Mouse (Mus musculus) layer of hippocampus, postnatal 36 days (tissue): ENCODE measurements around the gene Trim26. TPM values are rescaled to one million over a fixed set of nuclear protein-coding genes. Genes with fewer than 3 reads are reported as not detected.

ENCODE experiments used
- DNase-seq, 2 experiments: peaks; one replicate each; pipeline ENCODE4 v3.0.0; 2022
- total RNA-seq, 2 experiments: library from RNA; stranded (reverse); gene quantifications; 2 replicates each; pipeline ENCODE4 v1.2.3; 2021

Gene Trim26
- total RNA-seq, 2 experiments from 2014 or later, result 15.9 to 20.3 TPM

- no peak for DNase-seq
Measured at GRCm38 (mm10) chr17:36900691-36901090, 63.8 kb downstream of the Trim26 start.

GRCm38 (mm10) chr17:36903651-36904050 lies 66.7 kb downstream of the Trim26 start:
- DNase-seq, result no peak

GRCm38 (mm10) chr17:36908235-36908634 lies 71.3 kb downstream of the Trim26 start:
- DNase-seq, result no peak

Other genes starting within 250 kb of the Trim26 start
- not detected for gene H2-M9, start 194.5 kb upstream of the Trim26 start, total RNA-seq
- not detected for gene H2-M1, start 164.9 kb upstream of the Trim26 start, total RNA-seq
- gene H2-M10.5, start 64.2 kb upstream of the Trim26 start, total RNA-seq, result not detected
- not detected for gene H2-M10.6, start 25.0 kb upstream of the Trim26 start, total RNA-seq
- gene Trim15, start 30.1 kb downstream of the Trim26 start, total RNA-seq, result not detected
- not detected for gene Trim10, start 32.4 kb downstream of the Trim26 start, total RNA-seq
- not detected for gene Trim40, start 53.0 kb downstream of the Trim26 start, total RNA-seq
- gene Trim31, start 61.0 kb downstream of the Trim26 start, total RNA-seq, result not detected
- 1 to 10 TPM; 4.4 to 7.3 TPM for gene Rnf39, start 105.8 kb downstream of the Trim26 start, total RNA-seq
- 100 to 1,000 TPM; 132 to 138 TPM for gene Ppp1r11, start 114.6 kb downstream of the Trim26 start, total RNA-seq
- 10 to 100 TPM; 37.6 to 41.3 TPM for gene Znrd1, start 121.4 kb downstream of the Trim26 start, total RNA-seq
- gene Znrd1as, start 121.5 kb downstream of the Trim26 start, total RNA-seq, result 1 to 10 TPM; 6.1 to 8.8 TPM
- gene 2410137M14Rik, start 144.1 kb downstream of the Trim26 start, total RNA-seq, result not detected
- gene H2-M5, start 152.4 kb downstream of the Trim26 start, total RNA-seq, result 1 to 10 TPM in 1 of 2 experiments, under 1 TPM in 1; 1.00 to 1.1 TPM
- 10 to 100 TPM; 15.9 to 18.1 TPM for gene Zfp57, start 164.0 kb downstream of the Trim26 start, total RNA-seq
- 10 to 100 TPM; 67.6 to 72.6 TPM for gene Mog, start 186.3 kb downstream of the Trim26 start, total RNA-seq
- gene Gabbr1, start 208.8 kb downstream of the Trim26 start, total RNA-seq, result 100 to 1,000 TPM; 688 to 703 TPM